Mouse (Mus musculus) neural tube, embryonic 14.5 days (tissue): ENCODE measurements around the gene Actr1b. TPM values are rescaled to one million over a fixed set of nuclear protein-coding genes. Genes with fewer than 3 reads are reported as not detected.

ENCODE experiments used
- ATAC-seq: fragments of 200-750 bp; cut with Nextera tagmentation; 2 replicates; pipeline ENCODE4 v1.8.0; 2017; ENCODE audit warnings: low read depth, mild to moderate bottlenecking, moderate TSS enrichment, moderate library complexity
- H3K27ac ChIP-seq: fragments of 300-500 bp; sonication (generic); 2 replicates; pipeline ENCODE4 v1.5.1; 2014; ENCODE audit warnings: low read depth, mild to moderate bottlenecking, control low read depth, low read length, moderate library complexity, mixed read lengths
- H3K27me3 ChIP-seq: fragments of 300-500 bp; sonication (generic); 2 replicates; pipeline ENCODE4 v1.6.1; 2014; ENCODE audit warnings: low read length; ENCODE audit not compliant: control insufficient read depth, insufficient read depth
- H3K36me3 ChIP-seq: fragments of 300-500 bp; sonication (generic); 2 replicates; pipeline ENCODE4 v1.6.1; 2014; ENCODE audit warnings: low read length, mixed read lengths; ENCODE audit not compliant: control insufficient read depth, insufficient read depth
- H3K4me1 ChIP-seq: fragments of 300-500 bp; sonication (generic); 2 replicates; pipeline ENCODE4 v1.6.1; 2014; ENCODE audit warnings: low read length; ENCODE audit not compliant: control insufficient read depth, insufficient read depth
- H3K4me2 ChIP-seq: fragments of 300-500 bp; sonication (generic); 2 replicates; pipeline ENCODE4 v1.6.1; 2014; ENCODE audit warnings: mild to moderate bottlenecking, low read depth, low read length, control low read depth
- H3K4me3 ChIP-seq: fragments of 300-500 bp; sonication (generic); 2 replicates; pipeline ENCODE4 v1.5.1; 2014; ENCODE audit warnings: low read depth, low read length, control low read depth, mixed read lengths
- H3K9ac ChIP-seq: fragments of 300-500 bp; sonication (generic); replicated peaks from 2 replicates; pipeline ENCODE4 v1.6.1; 2014; ENCODE audit warnings: low read depth, mild to moderate bottlenecking, control low read depth, low read length, mixed read lengths
- H3K9me3 ChIP-seq: fragments of 300-500 bp; sonication (generic); 2 replicates; pipeline ENCODE4 v1.6.1; 2016; ENCODE audit warnings: low read length; ENCODE audit not compliant: control insufficient read depth
- WGBS: fragments of 180-500 bp; shearing (Covaris S2); extraction: QIAGEN DNeasy Blood & Tissue Kit; methylation state at CpG from one replicate; pipeline ENCODE4 v1.1.7; 2014; 5-methylcytosine and 5-hydroxymethylcytosine counted together
- polyA plus RNA-seq: library from polyadenylated mRNA; unstranded; fragments of >200 nt; fragmentation: Nextera tagmentation; extraction: Ambion mirVana; gene quantifications from 2 replicates; pipeline ENCODE4 v1.2.1, GENCODE M21; 2014

The Actr1b gene
- polyA plus RNA-seq, 1 experiment from 2014 or later = 103 TPM

- ATAC-seq = peak; percentile 78
- Histone ChIP-seq H3K4me1 (peaks cover 10% of the 10 kb centered on the region), H3K4me3 (peak overlapping the region; percentile 72), H3K4me2 (peak overlapping the region; percentile 83), H3K27ac (peak overlapping the region; percentile 68), H3K9ac (peak overlapping the region; percentile 77), H3K9me3 (no peaks in the 10 kb centered on the region), H3K27me3 (no peaks in the 10 kb centered on the region), H3K36me3 (peaks cover 8% of the 10 kb centered on the region)
- WGBS = under 1% methylated on average over 33 of the region's 33 CpGs
Measured at GRCm38 (mm10) chr1:36709055-36709853, 5.0 kb downstream of the Actr1b start.

DNA sequence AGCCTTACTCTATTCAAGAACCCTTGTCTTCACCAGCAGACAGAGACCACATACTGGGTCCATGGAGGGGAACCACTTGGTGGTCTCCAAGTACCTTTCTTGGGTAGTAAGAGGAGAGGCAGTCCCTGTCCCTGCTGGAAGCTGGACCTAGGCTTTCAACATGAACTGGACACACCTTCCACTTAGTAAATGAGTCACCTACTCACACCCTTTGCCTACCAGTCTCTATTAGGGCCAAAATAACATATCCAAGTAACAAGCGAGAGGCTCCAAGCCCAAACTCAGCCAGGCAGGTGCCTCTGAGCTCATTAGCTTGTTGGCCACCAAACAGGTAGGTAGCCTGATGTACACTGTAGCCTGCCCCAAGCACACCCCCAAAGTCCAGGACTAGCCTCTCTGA is 5.6 kb downstream of the Actr1b start:
- no peaks in the 10 kb centered on the region for H3K27me3 ChIP-seq
- WGBS = 96% methylated on average over 1 of the region's 1 CpGs
- H3K4me1 ChIP-seq = peaks cover 10% of the 10 kb centered on the region

GRCm38 (mm10) chr1:36707797-36708196 is 6.4 kb downstream of the Actr1b start:
- Histone ChIP-seq H3K9me3 (no peaks in the 10 kb centered on the region), H3K4me2 (no peak overlapping the region), H3K27me3 (no peaks in the 10 kb centered on the region), H3K27ac (no peak overlapping the region), H3K9ac (no peak overlapping the region), H3K36me3 (peaks cover 17% of the 10 kb centered on the region), H3K4me3 (no peak overlapping the region), H3K4me1 (peaks cover 10% of the 10 kb centered on the region)
- ATAC-seq = no peak
- 67% methylated on average over 3 of the region's 3 CpGs for WGBS

More for the DNA sequence above, 5.6 kb downstream of the Actr1b start:
- Histone ChIP-seq H3K4me2 (peak overlapping the region; percentile 83), H3K4me3 (peak overlapping the region; percentile 72), H3K9ac (peak overlapping the region; percentile 77), H3K36me3 (peaks cover 14% of the 10 kb centered on the region), H3K27ac (no peak overlapping the region), H3K9me3 (no peaks in the 10 kb centered on the region)
- ATAC-seq = no peak

DNA sequence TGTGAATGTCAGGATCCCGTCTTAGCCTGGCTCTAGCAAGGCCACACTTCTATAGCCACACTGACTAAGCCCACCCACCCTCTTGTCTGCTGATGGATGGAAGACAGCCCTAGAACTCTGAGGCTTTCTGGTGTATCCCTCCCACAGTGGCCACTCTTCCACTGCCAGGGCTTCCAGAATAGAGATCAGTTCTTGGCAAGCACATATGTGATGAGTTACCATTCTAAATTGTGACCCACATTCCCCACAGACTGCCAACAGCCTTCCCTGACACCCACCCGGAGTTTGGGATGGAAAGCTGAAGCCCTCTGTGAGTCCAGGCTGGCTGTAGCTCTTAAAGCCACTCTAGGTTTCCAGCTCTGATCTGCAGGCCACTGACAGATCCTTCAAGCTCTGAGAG is 7.1 kb downstream of the Actr1b start:
- H3K27ac ChIP-seq = no peak overlapping the region
- ATAC-seq = no peak
- no peaks in the 10 kb centered on the region for H3K9me3 ChIP-seq
- 72% methylated on average over 2 of the region's 2 CpGs for WGBS
- H3K27me3 ChIP-seq = no peaks in the 10 kb centered on the region
- H3K36me3 ChIP-seq = peaks cover 22% of the 10 kb centered on the region
- no peak overlapping the region for H3K9ac ChIP-seq
- no peak overlapping the region for H3K4me2 ChIP-seq
- H3K4me1 ChIP-seq = peaks cover 10% of the 10 kb centered on the region
- H3K4me3 ChIP-seq = no peak overlapping the region

GRCm38 (mm10) chr1:36697030-36697429 is 17.2 kb downstream of the Actr1b start:
- Histone ChIP-seq H3K27ac (no peak overlapping the region), H3K9me3 (no peaks in the 10 kb centered on the region), H3K9ac (no peak overlapping the region), H3K4me1 (0 out of 2 replicates have a peak, but pooled peaks cover 7% of the 10 kb centered on the region), H3K4me2 (no peak overlapping the region), H3K36me3 (peaks cover 25% of the 10 kb centered on the region), H3K27me3 (no peaks in the 10 kb centered on the region), H3K4me3 (no peak overlapping the region)
- ATAC-seq = no peak
- WGBS = 71% methylated on average over 5 of the region's 5 CpGs

DNA sequence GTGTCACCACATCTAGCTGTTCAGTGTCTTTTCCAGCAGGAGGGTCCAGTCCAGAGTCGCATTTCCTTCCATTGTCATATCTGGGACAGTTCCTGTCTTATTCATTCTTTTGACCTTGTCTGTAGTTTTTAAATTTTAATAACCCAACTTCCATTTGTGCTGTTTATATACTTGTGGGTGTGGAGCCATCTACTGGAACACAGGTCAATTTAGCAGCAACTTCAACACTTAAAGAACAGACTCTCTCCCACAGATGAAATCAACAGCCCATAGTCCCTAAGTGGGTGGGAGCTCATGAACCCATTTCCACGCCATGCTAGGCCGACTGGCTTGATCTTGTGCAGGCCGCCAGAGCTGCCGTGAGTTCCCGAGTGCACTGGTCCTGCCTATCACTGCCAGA is 17.8 kb downstream of the Actr1b start:
- H3K9me3 ChIP-seq = no peaks in the 10 kb centered on the region
- H3K4me2 ChIP-seq = no peak overlapping the region
- no peaks in the 10 kb centered on the region for H3K27me3 ChIP-seq
- peaks cover 22% of the 10 kb centered on the region for H3K36me3 ChIP-seq
- WGBS = 81% methylated on average over 6 of the region's 6 CpGs
- H3K4me3 ChIP-seq = no peak overlapping the region
- no peak overlapping the region for H3K27ac ChIP-seq
- no peak overlapping the region for H3K9ac ChIP-seq
- H3K4me1 ChIP-seq = 0 out of 2 replicates have a peak, but pooled peaks cover 8% of the 10 kb centered on the region
- ATAC-seq = no peak

- H3K27me3 ChIP-seq = no peaks in the 10 kb centered on the region
- ATAC-seq = no peak
- peaks cover 12% of the 10 kb centered on the region for H3K36me3 ChIP-seq
- 91% methylated on average over 6 of the region's 6 CpGs for WGBS
- no peak overlapping the region for H3K27ac ChIP-seq
- 0 out of 2 replicates have a peak, but pooled peaks cover 8% of the 10 kb centered on the region for H3K4me1 ChIP-seq
- H3K4me3 ChIP-seq = no peak overlapping the region
- H3K4me2 ChIP-seq = no peak overlapping the region
- H3K9ac ChIP-seq = no peak overlapping the region
- H3K9me3 ChIP-seq = no peaks in the 10 kb centered on the region
Measured at GRCm38 (mm10) chr1:36694871-36695270, 19.4 kb downstream of the Actr1b start.

DNA sequence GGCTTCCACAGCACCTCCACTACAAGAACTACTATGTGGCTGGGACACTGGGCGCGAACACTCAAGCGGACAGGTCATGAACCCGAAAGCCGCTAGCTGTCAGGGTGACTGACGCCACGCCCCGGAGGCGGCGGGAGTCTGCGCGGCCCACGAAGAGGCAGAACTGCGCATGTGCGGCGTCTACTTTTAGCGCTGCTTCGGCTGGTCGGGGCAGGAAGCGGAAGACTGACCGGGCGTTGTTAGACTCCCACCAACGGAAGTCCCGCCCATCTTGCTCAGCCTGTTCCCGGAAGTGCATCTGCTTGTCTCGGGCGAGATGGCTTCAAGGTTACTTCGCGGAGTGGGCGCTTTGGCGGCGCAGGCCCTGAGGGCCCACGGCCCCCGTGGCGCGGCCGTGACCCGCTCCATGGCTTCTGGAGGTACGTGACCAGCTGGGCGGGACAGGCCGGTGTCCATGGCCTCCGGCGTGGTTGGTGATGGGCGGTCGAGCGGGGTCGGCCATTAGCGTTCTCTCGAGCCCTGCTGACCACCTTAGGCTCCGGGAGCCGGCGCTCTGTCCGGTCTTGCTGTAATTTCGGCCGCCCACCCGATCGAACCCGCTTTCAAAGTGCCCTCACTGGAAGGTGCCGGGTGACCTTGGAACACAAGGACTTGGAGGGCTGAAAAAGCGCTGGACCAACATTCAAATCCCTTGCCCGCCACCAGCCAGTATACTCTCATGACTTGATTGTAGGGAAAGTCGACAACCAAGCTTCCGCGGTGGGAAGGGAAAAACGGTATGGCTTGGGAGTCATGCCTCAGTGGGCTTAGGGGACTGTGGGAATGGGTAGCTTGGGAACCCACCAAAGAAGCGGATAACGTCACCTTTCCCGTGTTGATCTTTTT is 22.7 kb downstream of the Actr1b start, which contains the start of gene Cox5b:
Gene Cox5b (plus strand): TSS at position 179 of the 885 bp plus-strand sequence.
- ATAC-seq = peak; percentile 96
- Histone ChIP-seq H3K9ac (peak within 1 kb of the TSS; percentile 81), H3K4me3 (peak within 1 kb of the TSS; percentile 84), H3K27me3 (no peaks in the 10 kb centered on the region), H3K4me2 (peak within 1 kb of the TSS; percentile 89), H3K4me1 (0 out of 2 replicates have a peak, but pooled peaks cover 8% of the 10 kb centered on the region), H3K27ac (peak within 1 kb of the TSS; percentile 60), H3K36me3 (no peaks in the 10 kb centered on the region), H3K9me3 (no peaks in the 10 kb centered on the region)
- WGBS = 1% methylated on average over 54 of the region's 68 CpGs
